Comparison of ENCODE assay signal across 15 mouse cellular contexts in the genomic region with DNA sequence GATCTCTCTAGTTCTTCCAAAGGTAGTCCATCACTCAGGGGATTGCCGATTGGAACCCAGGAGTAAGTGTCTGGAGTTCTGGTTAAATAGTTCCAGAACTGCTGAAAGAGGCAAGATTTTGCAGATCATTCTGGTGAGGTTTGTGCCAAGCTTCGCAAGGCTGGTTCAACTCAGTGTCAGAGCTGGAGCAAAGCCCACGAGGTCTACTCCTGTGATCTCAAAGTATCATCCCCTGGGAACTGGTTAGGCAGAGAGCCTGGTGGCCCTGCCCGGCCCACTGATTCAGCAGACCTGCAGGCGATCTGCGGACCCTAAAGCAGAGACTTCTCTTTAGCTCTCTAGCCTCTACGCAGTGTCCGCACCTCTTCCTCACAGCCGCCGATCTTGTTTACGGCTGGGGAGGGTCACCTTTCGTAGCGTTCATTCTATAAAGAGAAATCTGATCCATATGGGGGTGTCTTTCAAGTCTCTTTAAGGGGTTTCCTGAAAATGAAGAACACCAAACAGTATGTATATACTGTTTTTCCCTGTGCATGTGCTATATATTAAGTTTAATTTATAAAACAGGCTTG. TPM values are rescaled to one million over a fixed set of nuclear protein-coding genes. Genes with fewer than 3 reads are reported as not detected.
DNase-seq lines count a peak whose midpoint lies in the region; ATAC-seq and TF ChIP-seq lines count a peak whose summit lies in the region.
"Had no signal": no experiment of that assay in that cellular context is flagged by ENCODE, and none has a peak within 500 bp of the region (broad histone marks: within the 10 kb centered on the region; RNA-seq: fewer than 3 reads in every experiment).

No protein-coding gene starts in this region.

- WGBS in embryonic facial prominence, embryonic 12.5 days, result 40% methylated on average over 13 of the region's 13 CpGs
- WGBS in kidney, embryonic 15.5 days, result 29% methylated on average over 13 of the region's 13 CpGs
- 65% methylated on average over 13 of the region's 13 CpGs for WGBS in neural tube, embryonic 14.5 days
- 72% methylated on average over 13 of the region's 13 CpGs for WGBS in liver, embryonic 12.5 days (ENCODE audit: insufficient replicate concordance)
- WGBS in lung, adult 2 months, result 72% methylated on average over 13 of the region's 13 CpGs

- H3K4me2 ChIP-seq in embryonic facial prominence, embryonic 12.5 days (replicated peaks), result peak overlapping the region; percentile 35
- H3K4me2 ChIP-seq in kidney, embryonic 15.5 days, result peak overlapping the region; percentile 27; the same call in 1 of the 2 replicates
- no peak overlapping the region for H3K4me2 ChIP-seq in neural tube, embryonic 14.5 days (ENCODE audit: low read depth, low read length)
- no peak overlapping the region for H3K4me2 ChIP-seq in liver, embryonic 12.5 days
- H3K4me2 ChIP-seq: intestine, embryonic 15.5 days had no signal

- peaks cover 24% of the 10 kb centered on the region for H3K4me1 ChIP-seq in embryonic facial prominence, embryonic 12.5 days
- peaks cover 36% of the 10 kb centered on the region for H3K4me1 ChIP-seq in kidney, embryonic 15.5 days
- H3K4me1 ChIP-seq in neural tube, embryonic 14.5 days (ENCODE audit: control insufficient read depth, insufficient read depth, low read length), result peaks cover 19% of the 10 kb centered on the region
- no peaks in the 10 kb centered on the region for H3K4me1 ChIP-seq in liver, embryonic 12.5 days
- H3K4me1 ChIP-seq in lung, adult 2 months (ENCODE audit: control insufficient read depth, insufficient read depth, low read length), result no peaks in the 10 kb centered on the region
- H3K4me1 ChIP-seq: megakaryocyte, embryonic 14.5 days had no signal

- H3K36me3 ChIP-seq in embryonic facial prominence, embryonic 12.5 days, result no peaks in the 10 kb centered on the region
- H3K36me3 ChIP-seq in kidney, embryonic 15.5 days, result no peaks in the 10 kb centered on the region
- H3K36me3 ChIP-seq in neural tube, embryonic 14.5 days (ENCODE audit: control insufficient read depth, insufficient read depth, low read length), result no peaks in the 10 kb centered on the region
- no peaks in the 10 kb centered on the region for H3K36me3 ChIP-seq in liver, embryonic 12.5 days
- H3K36me3 ChIP-seq: intestine, embryonic 15.5 days had no signal

- H3K4me3 ChIP-seq in embryonic facial prominence, embryonic 12.5 days, result no peak overlapping the region
- H3K4me3 ChIP-seq in kidney, embryonic 15.5 days (replicated peaks), result no peak overlapping the region
- no peak overlapping the region for H3K4me3 ChIP-seq in neural tube, embryonic 14.5 days (ENCODE audit: low read depth, low read length)
- H3K4me3 ChIP-seq in liver, embryonic 12.5 days, result no peak overlapping the region
- H3K4me3 ChIP-seq in lung, adult 2 months (replicated peaks; ENCODE audit: extremely low read depth, low read depth, low read length), result no peak overlapping the region
- H3K4me3 ChIP-seq: intestine, embryonic 15.5 days; megakaryocyte, embryonic 14.5 days had no signal

- peak; percentile 21 for DNase-seq in left cerebral cortex, postnatal 4 days
- no peak for DNase-seq in left cerebral cortex, postnatal 36 days (ENCODE audit: low spot score in 2 of 2)
- no peak for DNase-seq in lung, adult 2 months
- no peak for DNase-seq in urinary bladder, postnatal 10 days (ENCODE audit: low spot score)
- DNase-seq: cerebellum, adult 11-12 months; embryo, embryonic 11 days; heart, adult 11 months; heart, postnatal 14 days had no signal

- no peaks in the 10 kb centered on the region for H3K9me3 ChIP-seq in embryonic facial prominence, embryonic 12.5 days
- H3K9me3 ChIP-seq in kidney, embryonic 15.5 days (replicated peaks), result no peaks in the 10 kb centered on the region
- no peaks in the 10 kb centered on the region for H3K9me3 ChIP-seq in neural tube, embryonic 14.5 days (ENCODE audit: control insufficient read depth, low read length)
- H3K9me3 ChIP-seq in liver, embryonic 12.5 days (replicated peaks), result no peaks in the 10 kb centered on the region
- H3K9me3 ChIP-seq: intestine, embryonic 15.5 days had no signal

- H3K27me3 ChIP-seq in embryonic facial prominence, embryonic 12.5 days, result no peaks in the 10 kb centered on the region
- H3K27me3 ChIP-seq in kidney, embryonic 15.5 days, result no peaks in the 10 kb centered on the region
- H3K27me3 ChIP-seq in neural tube, embryonic 14.5 days (ENCODE audit: control insufficient read depth, insufficient read depth, low read length), result no peaks in the 10 kb centered on the region
- H3K27me3 ChIP-seq in liver, embryonic 12.5 days (replicated peaks), result no peaks in the 10 kb centered on the region
- H3K27me3 ChIP-seq: intestine, embryonic 15.5 days; megakaryocyte, embryonic 14.5 days had no signal

- TF ChIP-seq POLR2A in lung, adult 2 months (IDR thresholded peaks at IDR 0.05; ENCODE audit: borderline replicate concordance, extremely low read depth, low read depth, low read length), result no peak

- no peak overlapping the region for H3K9ac ChIP-seq in embryonic facial prominence, embryonic 12.5 days
- H3K9ac ChIP-seq in kidney, embryonic 15.5 days, result no peak overlapping the region
- no peak overlapping the region for H3K9ac ChIP-seq in neural tube, embryonic 14.5 days (replicated peaks; ENCODE audit: low read depth, low read length)
- H3K9ac ChIP-seq in liver, embryonic 12.5 days, result no peak overlapping the region
- H3K9ac ChIP-seq: intestine, embryonic 15.5 days had no signal

- no peak for ATAC-seq in embryonic facial prominence, embryonic 12.5 days (ENCODE audit: insufficient number of reproducible peaks, insufficient read depth, low FRiP score, low TSS enrichment)
- 0 out of 2 replicates have a peak, but pooled peaks have one; percentile 34 for ATAC-seq in kidney, embryonic 15.5 days (replicated peaks; ENCODE audit: low FRiP score)
- 0 out of 2 replicates have a peak, but pooled peaks have one; percentile 14 for ATAC-seq in neural tube, embryonic 14.5 days (ENCODE audit: low read depth)
- ATAC-seq in liver, embryonic 12.5 days, result no peak
- ATAC-seq: forebrain, embryonic 16.5 days; intestine, embryonic 15.5 days had no signal

- H3K27ac ChIP-seq in embryonic facial prominence, embryonic 12.5 days, result peak overlapping the region; percentile 78
- peak overlapping the region; percentile 46; the same call in 1 of the 2 replicates for H3K27ac ChIP-seq in kidney, embryonic 15.5 days
- H3K27ac ChIP-seq in neural tube, embryonic 14.5 days (ENCODE audit: low read depth, low read length), result peak overlapping the region; percentile 30; the same call in 1 of the 2 replicates
- no peak overlapping the region for H3K27ac ChIP-seq in liver, embryonic 12.5 days
- H3K27ac ChIP-seq: intestine, embryonic 15.5 days had no signal

- TF ChIP-seq CTCF in lung, adult 2 months (IDR thresholded peaks at IDR 0.05; ENCODE audit: insufficient read depth, low read length), result no peak

- intact Hi-C loops in left cerebral cortex, postnatal 4 days (cut with DNase I), result no loop called here
- intact Hi-C loops in left cerebral cortex, postnatal 36 days (cut with DNase I), result no loop called here

RNA-seq across cellular contexts. Expression of a gene that starts 10.8 kb away (rescaled TPM):
- total RNA-seq in left cerebral cortex, postnatal 4 days (2021), result 10 to 100 TPM; 10.3 to 10.5 TPM
- 1 to 10 TPM; 3.6 to 5.1 TPM for total RNA-seq in left cerebral cortex, postnatal 36 days (2021)
- polyA plus RNA-seq in embryonic facial prominence, embryonic 12.5 days (2016; fragmentation: Nextera tagmentation; extraction: Ambion mirVana), result 8.0 and 8.6 TPM in 2 replicates
- 37.6 and 42.1 TPM in 2 replicates for polyA plus RNA-seq in kidney, embryonic 15.5 days (2015; fragmentation: Nextera tagmentation; extraction: Ambion mirVana)
- 16.4 and 22.0 TPM in 2 replicates for polyA plus RNA-seq in neural tube, embryonic 14.5 days (2014; fragmentation: Nextera tagmentation; extraction: Ambion mirVana)
- polyA plus RNA-seq in liver, embryonic 12.5 days (2016; fragmentation: Nextera tagmentation; extraction: Ambion mirVana), result 1.6 and 2.2 TPM in 2 replicates
- 0.17 and 0.63 TPM in 2 replicates for polyA plus RNA-seq in lung, adult 2 months (2012; rRNA removed)

Comparison
In these comparisons a context has a peak if more than half of its experiments do, and no peak if none do; other contexts are left out.
1. ATAC-seq: peak in kidney, embryonic 15.5 days (single experiment) and neural tube, embryonic 14.5 days (single experiment); none in embryonic facial prominence, embryonic 12.5 days (single experiment) and liver, embryonic 12.5 days (single experiment).
2. H3K4me2 ChIP-seq: peak in embryonic facial prominence, embryonic 12.5 days (single experiment) and kidney, embryonic 15.5 days (single experiment); none in neural tube, embryonic 14.5 days (single experiment) and liver, embryonic 12.5 days (single experiment).